Mouse (Mus musculus) cortical plate, adult 2 months (tissue): Measurements from ENCODE around the gene Acot6. TPM values are rescaled to one million over a fixed set of nuclear protein-coding genes. Genes with fewer than 3 reads are reported as not detected.
A peak's percentile ranks its signal among the peaks of the same experiment; 100 is the strongest.
"Not testable (repeated sequence)": the region's sequence is repeated elsewhere in the genome, so short reads cannot be mapped to it uniquely, and the experiment has no call there.

Source experiments
- H3K27ac ChIP-seq: fragments of 200-500 bp; 2 replicates; pipeline ENCODE4 v1.5.1; 2012; ENCODE audit warnings: low read length, control low read depth, inconsistent platforms; ENCODE audit not compliant: insufficient read depth
- H3K4me1 ChIP-seq: fragments of 200-500 bp; 2 replicates; pipeline ENCODE4 v1.6.1; 2011; ENCODE audit warnings: low read length; ENCODE audit not compliant: control insufficient read depth, insufficient read depth
- H3K4me3 ChIP-seq: fragments of 200-500 bp; 2 replicates; pipeline ENCODE4 v1.5.1; 2011; ENCODE audit warnings: mild to moderate bottlenecking, low read length, control low read depth; ENCODE audit not compliant: insufficient read depth
- CTCF ChIP-seq: fragments of 200-500 bp; IDR thresholded peaks from 2 replicates; pipeline ENCODE4 v1.5.1; 2011; ENCODE audit warnings: mild to moderate bottlenecking, control low read depth, low read length; ENCODE audit not compliant: insufficient read depth; ENCODE audit errors: extremely low read depth
- POLR2A ChIP-seq: fragments of 200-500 bp; IDR thresholded peaks from 2 replicates; pipeline ENCODE4 v1.6.1; 2011; ENCODE audit warnings: mild to moderate bottlenecking, low read length, control low read depth; ENCODE audit not compliant: insufficient read depth; ENCODE audit errors: extremely low read depth
- polyA plus RNA-seq: library from polyadenylated mRNA; depleted of rRNA; stranded (reverse); fragments of >200 nt; gene quantifications from 2 replicates; pipeline ENCODE4 v1.2.3, GENCODE M21; 2012

Acot6 gene
- polyA plus RNA-seq, 1 experiment = 5.0 TPM

GRCm38 (mm10) chr12:84063833-84064232 is 36.6 kb upstream of the Acot6 start:
- Histone ChIP-seq H3K27ac (no peak overlapping the region), H3K4me3 (no peak overlapping the region), H3K4me1 (no peaks in the 10 kb centered on the region)
- TF ChIP-seq POLR2A (no peak), CTCF (no peak)

- Histone ChIP-seq H3K27ac (no peak overlapping the region), H3K4me3 (no peak overlapping the region), H3K4me1 (peaks cover 2% of the 10 kb centered on the region; the same call in 1 of the 2 replicates)
- no peak for TF ChIP-seq POLR2A
- TF ChIP-seq CTCF = no peak
These were observed 35.8 kb upstream of the Acot6 start for GRCm38 (mm10) chr12:84064621-84065020.

GRCm38 (mm10) chr12:84067752-84068151 is 32.7 kb upstream of the Acot6 start:
- H3K4me3 ChIP-seq = no peak overlapping the region
- H3K4me1 ChIP-seq = peaks cover 2% of the 10 kb centered on the region; the same call in 1 of the 2 replicates
- no peak for TF ChIP-seq CTCF
- TF ChIP-seq POLR2A = no peak
- H3K27ac ChIP-seq = no peak overlapping the region

GRCm38 (mm10) chr12:84068296-84068695 is 32.2 kb upstream of the Acot6 start:
- H3K4me1 ChIP-seq = peaks cover 2% of the 10 kb centered on the region; the same call in 1 of the 2 replicates
- no peak overlapping the region for H3K27ac ChIP-seq
- H3K4me3 ChIP-seq = no peak overlapping the region
- TF ChIP-seq CTCF = no peak
- no peak for TF ChIP-seq POLR2A

GRCm38 (mm10) chr12:84068986-84069385 is 31.5 kb upstream of the Acot6 start, which contains the start of gene Acot5:
Gene Acot5 (plus strand): TSS chr12:84069325.
- Histone ChIP-seq H3K27ac (no peak within 1 kb of the TSS), H3K4me1 (peaks cover 2% of the 10 kb centered on the region; the same call in 1 of the 2 replicates), H3K4me3 (peak within 1 kb of the TSS; percentile 55)
- TF ChIP-seq CTCF = no peak

GRCm38 (mm10) chr12:84069582-84069981 is 30.9 kb upstream of the Acot6 start:
- not testable (repeated sequence) for H3K4me1 ChIP-seq, H3K27ac ChIP-seq
- peak overlapping the region; percentile 55 for H3K4me3 ChIP-seq

- Histone ChIP-seq H3K4me1 (peaks cover 2% of the 10 kb centered on the region; the same call in 1 of the 2 replicates), H3K27ac (no peak overlapping the region), H3K4me3 (no peak overlapping the region)
- TF ChIP-seq POLR2A = no peak
- no peak for TF ChIP-seq CTCF
These were observed 28.8 kb upstream of the Acot6 start for GRCm38 (mm10) chr12:84071696-84072095.

GRCm38 (mm10) chr12:84077371-84077990 is 23.0 kb upstream of the Acot6 start:
- no peak overlapping the region for H3K4me3 ChIP-seq
- no peaks in the 10 kb centered on the region for H3K4me1 ChIP-seq
- no peak overlapping the region for H3K27ac ChIP-seq
- TF ChIP-seq CTCF = no peak
- no peak for TF ChIP-seq POLR2A

GRCm38 (mm10) chr12:84083842-84084241 is 16.6 kb upstream of the Acot6 start:
- TF ChIP-seq POLR2A = no peak
- no peak for TF ChIP-seq CTCF
- Histone ChIP-seq H3K4me1 (no peaks in the 10 kb centered on the region), H3K27ac (no peak overlapping the region), H3K4me3 (no peak overlapping the region)

- H3K4me1 ChIP-seq = no peaks in the 10 kb centered on the region
- H3K27ac ChIP-seq = no peak overlapping the region
- TF ChIP-seq CTCF = no peak
- no peak for TF ChIP-seq POLR2A
- H3K4me3 ChIP-seq = no peak overlapping the region
These were observed 15.9 kb upstream of the Acot6 start for GRCm38 (mm10) chr12:84084581-84084980.

- not testable (repeated sequence) for H3K4me3 ChIP-seq, H3K4me1 ChIP-seq, H3K27ac ChIP-seq
These were observed 5.8 kb upstream of the Acot6 start for GRCm38 (mm10) chr12:84094666-84095065.
